Mouse (Mus musculus) G1E (cell line): ENCODE results near the gene Il6st.

ENCODE experiments used
- CTCF ChIP-seq: IDR thresholded peaks from 2 replicates; pipeline ENCODE4 v1.5.1; 2012; ENCODE audit warnings: low read depth, low read length, inconsistent platforms, mixed read lengths
- GATA1 ChIP-seq: IDR thresholded peaks from 2 replicates; pipeline ENCODE4 v1.6.1; 2012; ENCODE audit warnings: borderline replicate concordance, low read length, inconsistent platforms, mixed read lengths
- GATA2 ChIP-seq: IDR thresholded peaks from 2 replicates; pipeline ENCODE4 v1.6.1; 2012; ENCODE audit warnings: low read depth, low read length, inconsistent platforms, borderline replicate concordance
- POLR2AphosphoS5 ChIP-seq: IDR thresholded peaks from 2 replicates; pipeline ENCODE4 v1.6.1; 2012; ENCODE audit warnings: low read depth, low read length, inconsistent platforms; ENCODE audit not compliant: insufficient replicate concordance
- TAL1 ChIP-seq: conservative IDR thresholded peaks from 2 replicates; pipeline ENCODE4 v1.6.1; 2012; ENCODE audit warnings: low read depth, low read length, inconsistent platforms, mixed read lengths

- no peak for TF ChIP-seq CTCF
- no peak for TF ChIP-seq POLR2AphosphoS5
- TF ChIP-seq GATA1 = no peak
- no peak for TF ChIP-seq TAL1
- TF ChIP-seq GATA2 = no peak
Measured at GRCm38 (mm10) chr13:112465585-112465984, 1.7 kb downstream of the Il6st start.
